Mouse (Mus musculus) gonadal fat pad, adult 2 months (tissue): Measurements from ENCODE around the gene Serinc4. TPM values are rescaled to one million over a fixed set of nuclear protein-coding genes. Genes with fewer than 3 reads are reported as not detected.

Experiments used
- DNase-seq: peaks from one replicate; pipeline ENCODE4 v3.0.0-alpha.2; 2012; ENCODE audit warnings: low read depth
- polyA plus RNA-seq: library from polyadenylated mRNA; depleted of rRNA; stranded (reverse); fragments of >200 nt; gene quantifications from 2 replicates; pipeline ENCODE4 v1.2.3, GENCODE M21; 2012; rRNA removed

The Serinc4 gene
- polyA plus RNA-seq, 1 experiment: 1.2 TPM

- DNase-seq: no peak
Measured at GRCm38 (mm10) chr2:121396624-121397023, 60.0 kb downstream of the Serinc4 start.

Other genes starting within 250 kb of the Serinc4 start
- 26.1 and 29.4 TPM in 2 replicates for gene Trp53bp1, start 185.4 kb downstream of the Serinc4 start, polyA plus RNA-seq
- 4.0 and 5.6 TPM in 2 replicates for gene Map1a, start 167.2 kb downstream of the Serinc4 start, polyA plus RNA-seq
- gene Ppip5k1, start 101.4 kb downstream of the Serinc4 start, polyA plus RNA-seq: 45.3 and 52.8 TPM in 2 replicates
- gene Ckmt1, start 99.1 kb downstream of the Serinc4 start, polyA plus RNA-seq: 4.3 and 4.9 TPM in 2 replicates
- gene Strc, start 69.6 kb downstream of the Serinc4 start, polyA plus RNA-seq: 0.08 TPM in 1 of 2 replicates, not detected in the other
- 473 and 744 TPM in 2 replicates for gene Pdia3, start 43.0 kb downstream of the Serinc4 start, polyA plus RNA-seq
- gene Catsper2, start 43.0 kb downstream of the Serinc4 start, polyA plus RNA-seq: 5.0 and 7.0 TPM in 2 replicates
- gene Ell3, start 12.5 kb downstream of the Serinc4 start, polyA plus RNA-seq: 8.6 and 12.4 TPM in 2 replicates
- gene Serf2, start 7.6 kb downstream of the Serinc4 start, polyA plus RNA-seq: 364 and 410 TPM in 2 replicates
- gene Hypk, start 3.5 kb downstream of the Serinc4 start, polyA plus RNA-seq: 7.6 and 14.1 TPM in 2 replicates
- 5.4 and 7.4 TPM in 2 replicates for gene Mfap1b, start 17.3 kb upstream of the Serinc4 start, polyA plus RNA-seq
- 4.3 and 5.4 TPM in 2 replicates for gene Mfap1a, start 49.9 kb upstream of the Serinc4 start, polyA plus RNA-seq
- gene Wdr76, start 49.9 kb upstream of the Serinc4 start, polyA plus RNA-seq: 1.9 and 2.3 TPM in 2 replicates